Mouse (Mus musculus): ENCODE results near the gene Fdxr.
A peak's percentile ranks its signal among the peaks of the same experiment; 100 is the strongest.

DNA sequence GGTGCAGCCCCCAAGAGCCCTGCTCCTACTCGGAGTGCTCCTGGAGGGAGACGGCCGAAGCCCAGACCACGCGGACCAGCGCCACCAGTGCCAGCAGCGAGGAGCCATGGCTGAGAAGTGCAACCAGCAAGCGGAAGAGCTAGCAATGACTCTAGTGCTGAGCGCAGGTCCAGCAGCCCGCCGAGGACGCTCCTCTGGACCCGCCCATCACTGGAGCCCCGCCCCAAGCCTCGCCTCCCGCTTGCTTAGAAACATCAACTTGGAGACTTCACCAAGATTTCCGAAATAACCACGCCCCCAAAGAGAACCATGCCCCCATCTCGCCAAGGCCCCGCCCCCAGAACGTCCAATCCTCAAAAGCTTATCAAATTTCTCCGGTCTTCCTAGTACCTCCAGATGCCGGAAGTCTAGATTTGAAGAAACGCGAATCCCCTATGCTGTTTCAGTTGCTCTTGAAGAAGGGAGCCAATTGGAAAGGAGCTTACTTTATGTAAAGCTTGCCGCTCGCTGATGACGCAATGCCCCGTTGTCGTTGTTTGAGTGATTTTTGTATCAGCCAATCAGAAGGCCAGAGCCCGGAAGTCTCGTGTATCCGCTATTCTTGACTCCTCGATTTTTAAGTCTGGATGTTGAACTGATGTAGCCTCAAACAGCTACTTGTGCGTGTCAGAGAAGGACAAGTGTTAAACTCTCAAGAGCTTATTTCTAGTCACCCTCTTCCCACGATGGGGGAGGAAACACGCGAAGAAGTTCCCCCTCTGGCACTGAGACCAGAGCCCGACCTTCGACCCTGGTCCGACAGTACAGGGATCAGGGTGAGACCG lies at the start of gene Fdxr:
- TF ChIP-seq POLR2A (IDR thresholded peaks at IDR 0.05; ENCODE audit: control insufficient read depth, low read depth, low read length), result peak; percentile 94
- TF ChIP-seq CTCF (IDR thresholded peaks at IDR 0.05; ENCODE audit: control insufficient read depth, insufficient read depth, insufficient replicate concordance, low read depth, low read length), result no peak

Measured in testis, adult 2 months (tissue).